Mouse (Mus musculus): ENCODE results near the gene Tmem150a. TPM values are rescaled to one million over a fixed set of nuclear protein-coding genes. Genes with fewer than 3 reads are reported as not detected.

Gene Tmem150a
- total RNA-seq, 2 experiments from 2014 or later: 31.4 to 34.1 TPM

DNA sequence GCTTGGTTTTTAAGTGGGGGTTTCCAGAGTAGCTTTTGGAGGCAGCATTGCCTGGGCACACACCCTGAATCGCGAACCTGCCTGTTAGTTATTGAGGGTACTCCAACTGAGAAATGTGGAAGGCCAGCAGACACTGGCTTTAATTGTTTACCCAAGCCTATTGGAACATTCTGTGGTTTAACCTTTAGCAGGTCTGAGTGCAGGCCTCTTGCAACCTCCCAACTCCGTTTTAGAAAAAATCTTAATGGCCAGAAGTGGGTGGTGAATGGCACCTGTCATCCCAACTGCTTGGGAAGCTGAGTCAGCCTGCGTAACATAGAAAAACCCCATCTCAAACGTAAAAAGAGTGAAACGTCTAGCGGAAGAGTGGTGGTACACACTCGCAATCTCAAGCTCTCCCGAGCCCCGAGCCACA lies 41.6 kb downstream of the Tmem150a start:
- DNase-seq (ENCODE audit: low spot score in 2 of 2): no peak

DNA sequence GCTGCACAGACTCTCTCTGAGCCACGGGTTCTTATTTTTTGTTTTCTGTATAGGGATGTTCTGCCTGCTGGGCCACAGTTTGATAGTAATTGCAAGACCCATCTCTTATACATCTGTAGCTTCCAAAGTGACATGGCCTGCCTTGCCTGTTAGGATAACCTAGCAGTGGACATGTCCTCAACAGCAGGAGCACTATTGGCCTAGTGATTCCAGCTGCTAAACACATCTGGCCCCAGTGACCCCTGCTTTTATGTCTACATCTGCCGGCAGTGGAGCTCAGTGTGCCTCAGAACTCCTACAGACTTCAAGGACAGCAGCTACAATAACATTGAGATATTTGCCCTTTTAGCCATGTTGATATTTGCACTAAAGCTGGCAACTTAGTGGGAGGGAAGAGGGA lies 44.7 kb downstream of the Tmem150a start:
- no peak for DNase-seq (ENCODE audit: low spot score in 2 of 2)

GRCm38 (mm10) chr6:72401875-72402274 lies 46.6 kb downstream of the Tmem150a start:
- peak; percentile 49 to 51 for DNase-seq (ENCODE audit: low spot score in 2 of 2)

GRCm38 (mm10) chr6:72405356-72405755 lies 50.1 kb downstream of the Tmem150a start:
- DNase-seq (ENCODE audit: low spot score in 2 of 2): no peak

GRCm38 (mm10) chr6:72407119-72407518 lies 51.9 kb downstream of the Tmem150a start:
- peak; percentile 52 to 74 for DNase-seq (ENCODE audit: low spot score in 2 of 2)

Other genes starting within 250 kb of the Tmem150a start
- 1 to 10 TPM; 3.8 to 4.1 TPM for gene Atoh8, start 119.9 kb upstream of the Tmem150a start, total RNA-seq (2021)
- not detected for gene Sftpb, start 50.8 kb upstream of the Tmem150a start, total RNA-seq (2021)
- 10 to 100 TPM; 36.2 to 36.4 TPM for gene Usp39, start 10.3 kb upstream of the Tmem150a start, total RNA-seq (2021)
- 10 to 100 TPM; 32.5 to 34.3 TPM for gene 0610030E20Rik, start 8.1 kb upstream of the Tmem150a start, total RNA-seq (2021)
- 100 to 1,000 TPM; 329 to 344 TPM for gene Rnf181, start 11.5 kb downstream of the Tmem150a start, total RNA-seq (2021)
- gene Vamp5, start 25.0 kb downstream of the Tmem150a start, total RNA-seq (2021): 10 to 100 TPM; 33.0 to 40.5 TPM
- gene Vamp8, start 35.3 kb downstream of the Tmem150a start, total RNA-seq (2021): 100 to 1,000 TPM; 120 to 136 TPM
- gene Ggcx, start 58.9 kb downstream of the Tmem150a start, total RNA-seq (2021): 10 to 100 TPM; 45.5 to 48.9 TPM
- gene Mat2a, start 84.1 kb downstream of the Tmem150a start, total RNA-seq (2021): 100 to 1,000 TPM; 237 to 266 TPM
- gene Sh2d6, start 166.3 kb downstream of the Tmem150a start, total RNA-seq (2021): under 1 TPM; 0.76 to 0.78 TPM
- gene Capg, start 188.9 kb downstream of the Tmem150a start, total RNA-seq (2021): 10 to 100 TPM; 48.9 to 55.2 TPM
- 10 to 100 TPM; 14.2 to 16.8 TPM for gene Elmod3, start 243.0 kb downstream of the Tmem150a start, total RNA-seq (2021)
- gene Retsat, start 243.0 kb downstream of the Tmem150a start, total RNA-seq (2021): 100 to 1,000 TPM; 159 to 166 TPM